Mouse (Mus musculus) brain, embryonic 14.5 days (tissue): ENCODE measurements at regions not wholly inside any gene's neighbourhood (a gene's known extent, or its start where the extent isn't known, plus 50 kb on each side); places are given as distances from the start of the nearest gene placed in this dataset.

Experiments
- DNase-seq: peaks from one replicate; pipeline ENCODE4 v3.0.0-alpha.2; 2011; ENCODE audit warnings: low read depth
- CTCF ChIP-seq: fragments of 200-500 bp; IDR thresholded peaks from 2 replicates; pipeline ENCODE4 v1.5.1; 2012; ENCODE audit warnings: inconsistent platforms, mild to moderate bottlenecking, moderate library complexity, borderline replicate concordance; ENCODE audit not compliant: insufficient read depth, insufficient read length; ENCODE audit errors: extremely low read depth
- POLR2A ChIP-seq: fragments of 200-500 bp; IDR thresholded peaks from 2 replicates; pipeline ENCODE4 v1.6.1; 2012; ENCODE audit warnings: mild to moderate bottlenecking, inconsistent platforms, borderline replicate concordance; ENCODE audit not compliant: poor library complexity, insufficient read depth, insufficient read length, severe bottlenecking; ENCODE audit errors: extremely low read depth

- TF ChIP-seq POLR2A (no peak), CTCF (no peak)
- no peak for DNase-seq
These were observed 116.9 kb downstream of the Wif1 start for GRCm38 (mm10) chr10:121150668-121151067.

- TF ChIP-seq CTCF = no peak
- TF ChIP-seq POLR2A = no peak
These were observed 119.9 kb downstream of the Wif1 start for GRCm38 (mm10) chr10:121153625-121154024.

GRCm38 (mm10) chr10:121160499-121160898 is 126.7 kb downstream of the Wif1 start:
- no peak for TF ChIP-seq CTCF
- no peak for TF ChIP-seq POLR2A
- peak; percentile 15 for DNase-seq

More at GRCm38 (mm10) chr10:121153625-121154024, 119.9 kb downstream of the Wif1 start:
- no peak for DNase-seq

- TF ChIP-seq POLR2A (no peak), CTCF (no peak)
- peak; percentile 74 for DNase-seq
These were observed 127.4 kb downstream of the Wif1 start for GRCm38 (mm10) chr10:121161201-121161600.

- TF ChIP-seq POLR2A (no peak), CTCF (no peak)
- DNase-seq = no peak
These were observed 140.3 kb downstream of the Wif1 start for GRCm38 (mm10) chr10:121174022-121174421.

GRCm38 (mm10) chr10:121189139-121189538 is 155.4 kb downstream of the Wif1 start:
- DNase-seq = no peak
- TF ChIP-seq POLR2A = no peak
- no peak for TF ChIP-seq CTCF

- TF ChIP-seq CTCF (no peak), POLR2A (no peak)
- DNase-seq = no peak
These were observed 151.8 kb downstream of the Tbc1d30 start for GRCm38 (mm10) chr10:121199236-121199635.

GRCm38 (mm10) chr10:121202531-121202930 is 148.5 kb downstream of the Tbc1d30 start:
- TF ChIP-seq POLR2A (no peak), CTCF (no peak)
- DNase-seq = peak; percentile 10

- no peak for DNase-seq
- TF ChIP-seq CTCF (no peak), POLR2A (no peak)
These were observed 145.5 kb downstream of the Tbc1d30 start for GRCm38 (mm10) chr10:121205551-121205950.

- TF ChIP-seq CTCF = no peak
- TF ChIP-seq POLR2A = no peak
These were observed 144.9 kb downstream of the Tbc1d30 start for GRCm38 (mm10) chr10:121206002-121206742.

GRCm38 (mm10) chr10:121206743-121207039 is 144.4 kb downstream of the Tbc1d30 start:
- no peak for TF ChIP-seq POLR2A
- no peak for TF ChIP-seq CTCF
- no peak for DNase-seq

More at GRCm38 (mm10) chr10:121206002-121206742, 144.9 kb downstream of the Tbc1d30 start:
- DNase-seq = peak; percentile 97
